Mouse (Mus musculus) neural tube, embryonic 15.5 days (tissue): ENCODE measurements at regions not wholly inside any gene's neighbourhood (a gene's known extent, or its start where the extent isn't known, plus 50 kb on each side); places are given as distances from the start of the nearest gene placed in this dataset.
A peak's percentile ranks its signal among the peaks of the same experiment; 100 is the strongest.

ENCODE experiments used
- ATAC-seq: fragments of 200-750 bp; cut with Nextera tagmentation; 2 replicates; pipeline ENCODE4 v1.8.0; 2017; ENCODE audit warnings: mild to moderate bottlenecking, moderate TSS enrichment, moderate library complexity; ENCODE audit not compliant: low FRiP score
- H3K27ac ChIP-seq: fragments of 300-500 bp; sonication (generic); replicated peaks from 2 replicates; pipeline ENCODE4 v1.5.1; 2015; ENCODE audit warnings: mild to moderate bottlenecking, inconsistent platforms
- H3K27me3 ChIP-seq: fragments of 300-500 bp; sonication (generic); replicated peaks from 2 replicates; pipeline ENCODE4 v1.6.1; 2015; ENCODE audit warnings: inconsistent platforms
- H3K36me3 ChIP-seq: fragments of 300-500 bp; sonication (generic); 2 replicates; pipeline ENCODE4 v1.6.1; 2015; ENCODE audit warnings: inconsistent platforms
- H3K4me1 ChIP-seq: fragments of 300-500 bp; sonication (generic); 2 replicates; pipeline ENCODE4 v1.6.1; 2015; ENCODE audit warnings: inconsistent platforms
- H3K4me2 ChIP-seq: fragments of 300-500 bp; sonication (generic); 2 replicates; pipeline ENCODE4 v1.6.1; 2015; ENCODE audit warnings: inconsistent platforms, mild to moderate bottlenecking, moderate library complexity
- H3K4me3 ChIP-seq: fragments of 300-500 bp; sonication (generic); replicated peaks from 2 replicates; pipeline ENCODE4 v1.5.1; 2015; ENCODE audit warnings: mild to moderate bottlenecking, inconsistent platforms
- H3K9ac ChIP-seq: fragments of 300-500 bp; sonication (generic); replicated peaks from 2 replicates; pipeline ENCODE4 v1.6.1; 2015; ENCODE audit warnings: mild to moderate bottlenecking, inconsistent platforms
- H3K9me3 ChIP-seq: fragments of 300-500 bp; sonication (generic); replicated peaks from 2 replicates; pipeline ENCODE4 v1.6.1; 2016; ENCODE audit warnings: inconsistent platforms
- WGBS: fragments of 180-500 bp; shearing (Covaris S2); methylation state at CpG from one replicate; pipeline ENCODE4 v1.1.7; 2015; ENCODE audit warnings: mixed read lengths; 5-methylcytosine and 5-hydroxymethylcytosine counted together

DNA sequence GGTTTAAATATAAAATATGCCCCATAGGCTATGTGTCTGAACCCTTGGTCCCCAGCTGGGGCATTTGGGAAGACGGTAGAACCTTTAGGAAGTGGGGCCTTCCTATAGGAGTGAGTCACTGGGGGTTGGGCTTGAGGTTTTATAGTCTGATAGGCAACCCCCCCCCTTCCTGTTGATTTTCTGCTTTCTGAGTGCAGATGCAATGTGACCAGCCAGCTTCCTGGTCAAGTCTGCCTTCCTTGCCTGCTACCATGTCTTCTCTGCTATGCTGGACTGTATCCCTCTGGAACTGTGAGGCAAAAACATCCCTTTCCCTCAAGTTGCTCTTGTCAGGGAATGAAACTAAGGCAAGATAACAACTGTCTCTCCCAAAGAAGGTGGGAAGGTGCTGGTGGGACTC is 122.4 kb upstream of the Mvb12b start:
- WGBS, result 69% methylated on average over 1 of the region's 1 CpGs
- H3K4me2 ChIP-seq, result no peak overlapping the region
- no peaks in the 10 kb centered on the region for H3K27me3 ChIP-seq
- H3K4me3 ChIP-seq, result no peak overlapping the region
- no peaks in the 10 kb centered on the region for H3K9me3 ChIP-seq
- H3K36me3 ChIP-seq, result no peaks in the 10 kb centered on the region
- no peaks in the 10 kb centered on the region for H3K4me1 ChIP-seq
- no peak overlapping the region for H3K27ac ChIP-seq
- no peak overlapping the region for H3K9ac ChIP-seq
- no peak for ATAC-seq

DNA sequence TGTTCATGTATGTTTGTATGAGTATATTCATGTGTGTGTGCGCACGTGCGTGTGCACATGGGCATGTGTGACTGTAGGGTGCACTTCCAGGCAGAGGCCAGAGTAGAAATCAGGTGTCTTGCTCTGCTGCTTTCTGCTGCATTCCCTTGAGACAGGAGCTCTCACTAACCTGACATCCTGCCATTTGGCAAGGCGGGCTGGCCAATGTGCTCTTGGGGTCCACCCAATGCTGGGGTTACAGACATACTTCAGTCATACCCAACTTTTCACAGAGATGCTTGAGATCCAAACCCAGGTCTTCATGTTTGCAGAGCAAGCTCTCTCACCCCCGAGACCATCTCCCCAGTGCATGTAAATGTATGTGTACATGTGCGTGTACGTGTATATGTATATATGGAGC is 120.2 kb upstream of the Mvb12b start:
- no peaks in the 10 kb centered on the region for H3K9me3 ChIP-seq
- no peak overlapping the region for H3K27ac ChIP-seq
- H3K36me3 ChIP-seq, result no peaks in the 10 kb centered on the region
- H3K9ac ChIP-seq, result no peak overlapping the region
- WGBS, result 92% methylated on average over 7 of the region's 7 CpGs
- H3K27me3 ChIP-seq, result no peaks in the 10 kb centered on the region
- H3K4me1 ChIP-seq, result no peaks in the 10 kb centered on the region
- ATAC-seq, result no peak
- no peak overlapping the region for H3K4me3 ChIP-seq
- no peak overlapping the region for H3K4me2 ChIP-seq

DNA sequence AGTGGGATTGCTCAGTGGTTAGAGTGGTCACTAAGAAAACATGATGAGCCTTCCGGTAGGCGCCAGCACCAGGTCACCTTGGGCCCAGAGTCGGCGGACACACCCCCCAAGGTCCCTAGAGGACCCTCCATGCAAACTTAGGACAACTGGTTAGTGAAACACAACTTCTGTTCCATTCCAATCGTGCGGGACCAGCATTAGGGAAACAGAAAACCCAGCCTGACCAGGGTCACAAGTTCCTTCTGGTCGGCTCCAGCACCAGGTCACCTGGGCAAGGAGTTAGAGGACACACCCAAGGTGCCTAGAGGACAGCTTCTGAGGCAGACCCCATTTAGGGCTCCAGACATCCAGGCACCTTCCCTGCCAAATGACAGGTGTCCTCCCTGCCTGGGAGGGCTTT is 109.4 kb upstream of the Mvb12b start:
- Histone ChIP-seq H3K9me3 (0 out of 2 replicates have a peak, but pooled peaks cover 3% of the 10 kb centered on the region), H3K9ac (no peak overlapping the region), H3K4me2 (no peak overlapping the region), H3K27me3 (no peaks in the 10 kb centered on the region), H3K36me3 (no peaks in the 10 kb centered on the region), H3K27ac (no peak overlapping the region), H3K4me1 (no peaks in the 10 kb centered on the region), H3K4me3 (no peak overlapping the region)
- 94% methylated on average over 7 of the region's 7 CpGs for WGBS
- no peak for ATAC-seq

DNA sequence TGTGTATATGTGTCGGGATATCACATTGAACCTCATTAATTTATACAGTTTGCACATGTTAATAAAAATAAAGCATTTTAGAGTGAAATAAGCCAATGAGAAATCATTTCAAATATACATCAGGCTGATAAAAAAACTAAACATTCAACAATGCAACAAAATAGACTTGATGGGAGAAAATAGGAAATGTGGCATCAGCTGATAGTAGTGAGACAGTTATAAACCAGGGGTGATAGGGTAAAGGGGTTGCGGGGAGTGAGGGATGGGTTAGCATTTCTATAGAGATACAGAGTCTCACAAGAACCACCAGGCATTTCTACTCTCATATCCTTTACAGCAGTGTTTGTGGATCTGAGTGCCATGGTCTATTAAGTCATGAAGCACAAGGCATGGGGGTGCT is 108.6 kb upstream of the Mvb12b start:
- Histone ChIP-seq H3K27ac (no peak overlapping the region), H3K36me3 (no peaks in the 10 kb centered on the region), H3K4me3 (no peak overlapping the region), H3K4me1 (no peaks in the 10 kb centered on the region), H3K9me3 (0 out of 2 replicates have a peak, but pooled peaks cover 3% of the 10 kb centered on the region), H3K27me3 (no peaks in the 10 kb centered on the region), H3K9ac (no peak overlapping the region), H3K4me2 (no peak overlapping the region)
- no peak for ATAC-seq
- 94% methylated on average over 2 of the region's 2 CpGs for WGBS

DNA sequence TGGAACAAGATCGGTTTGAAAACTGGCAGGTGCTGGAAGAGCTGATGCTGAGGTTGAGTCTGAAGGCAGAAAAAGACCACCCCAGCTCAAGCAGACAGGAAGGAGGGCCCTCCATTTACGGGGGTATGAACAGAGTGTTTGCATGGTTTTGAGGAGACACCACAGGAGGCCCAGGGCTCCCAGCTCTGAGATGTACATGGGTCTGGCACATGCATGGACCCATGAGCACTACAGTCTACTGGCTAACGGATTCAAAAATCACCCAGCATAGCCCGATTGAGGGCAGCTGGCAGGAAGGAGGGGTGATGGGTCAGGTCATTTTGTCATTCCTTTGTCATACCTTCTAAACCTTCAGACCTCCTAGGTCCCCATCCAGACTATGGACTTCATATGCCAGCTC is 103.6 kb upstream of the Mvb12b start:
- no peak overlapping the region for H3K4me2 ChIP-seq
- no peak overlapping the region for H3K27ac ChIP-seq
- WGBS, result 81% methylated on average over 4 of the region's 4 CpGs
- H3K4me1 ChIP-seq, result peaks cover 11% of the 10 kb centered on the region
- H3K36me3 ChIP-seq, result no peaks in the 10 kb centered on the region
- no peak overlapping the region for H3K4me3 ChIP-seq
- ATAC-seq, result no peak
- H3K9ac ChIP-seq, result no peak overlapping the region
- H3K27me3 ChIP-seq, result no peaks in the 10 kb centered on the region
- 0 out of 2 replicates have a peak, but pooled peaks cover 3% of the 10 kb centered on the region for H3K9me3 ChIP-seq

DNA sequence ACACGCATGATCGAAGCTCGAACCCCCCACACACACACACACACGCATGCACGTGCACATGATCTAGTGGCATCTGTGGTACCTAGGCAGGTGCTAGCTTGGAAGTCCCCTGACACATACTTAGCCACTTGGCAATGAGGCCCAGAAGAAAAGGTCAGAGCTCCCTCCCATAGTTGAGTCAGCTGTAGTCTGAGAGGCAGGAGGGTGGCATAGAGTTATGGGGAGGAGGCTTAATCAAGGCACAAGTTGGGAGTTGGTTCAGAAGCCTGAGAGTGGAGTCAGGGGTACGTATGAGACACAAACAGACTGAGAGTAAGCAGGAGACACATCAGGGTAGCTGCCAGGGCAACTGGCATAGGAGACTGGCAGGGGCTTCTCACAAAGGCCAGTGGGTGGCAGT is 103.0 kb upstream of the Mvb12b start:
- no peak for ATAC-seq
- Histone ChIP-seq H3K4me1 (peaks cover 11% of the 10 kb centered on the region), H3K9ac (no peak overlapping the region), H3K27me3 (no peaks in the 10 kb centered on the region), H3K4me3 (no peak overlapping the region), H3K27ac (no peak overlapping the region), H3K36me3 (no peaks in the 10 kb centered on the region), H3K4me2 (no peak overlapping the region), H3K9me3 (0 out of 2 replicates have a peak, but pooled peaks cover 3% of the 10 kb centered on the region)
- WGBS, result 87% methylated on average over 6 of the region's 6 CpGs

DNA sequence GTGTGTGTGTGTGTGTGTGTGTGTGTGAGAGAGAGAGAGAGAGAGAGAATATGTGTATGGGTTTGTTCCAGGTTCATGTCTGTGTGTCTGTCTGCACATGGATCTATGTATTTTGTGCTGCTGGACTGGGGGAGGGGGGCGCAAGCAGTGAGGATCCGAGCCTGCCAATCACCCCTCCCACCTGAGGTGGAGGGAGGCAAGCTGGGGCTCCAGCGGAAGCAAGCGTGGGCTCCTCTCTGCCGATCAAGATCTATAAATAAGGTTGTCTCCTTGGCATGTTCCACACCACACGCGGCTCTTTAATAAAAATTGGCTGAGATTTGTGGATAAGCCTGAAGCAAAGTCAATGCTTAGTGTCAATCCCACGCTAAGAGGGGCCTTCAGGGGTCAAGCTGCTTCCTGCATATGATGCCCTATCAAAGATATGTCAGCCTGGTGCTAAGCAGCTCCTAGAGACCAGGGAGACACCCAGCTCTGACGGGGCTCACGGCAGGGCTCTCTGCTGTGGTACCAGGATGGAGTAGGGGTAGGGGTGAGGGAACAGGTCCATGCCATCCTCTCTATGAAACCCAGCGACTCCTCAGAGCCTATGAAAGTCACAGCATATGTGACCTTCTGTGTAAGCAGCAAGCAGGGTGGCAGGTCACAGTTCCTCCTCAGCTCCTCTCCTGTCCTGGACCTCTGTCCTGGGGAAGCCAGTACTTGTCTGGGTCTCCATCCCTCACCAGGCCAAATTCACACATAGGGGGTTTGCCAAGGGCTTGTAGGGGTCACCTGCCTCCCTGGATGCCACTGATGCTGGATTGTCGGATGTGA is 102.0 kb upstream of the Mvb12b start:
- peaks cover 11% of the 10 kb centered on the region for H3K4me1 ChIP-seq
- 46% methylated on average over 12 of the region's 12 CpGs for WGBS
- peak; percentile 32; the same call in 1 of the 2 replicates for ATAC-seq

DNA sequence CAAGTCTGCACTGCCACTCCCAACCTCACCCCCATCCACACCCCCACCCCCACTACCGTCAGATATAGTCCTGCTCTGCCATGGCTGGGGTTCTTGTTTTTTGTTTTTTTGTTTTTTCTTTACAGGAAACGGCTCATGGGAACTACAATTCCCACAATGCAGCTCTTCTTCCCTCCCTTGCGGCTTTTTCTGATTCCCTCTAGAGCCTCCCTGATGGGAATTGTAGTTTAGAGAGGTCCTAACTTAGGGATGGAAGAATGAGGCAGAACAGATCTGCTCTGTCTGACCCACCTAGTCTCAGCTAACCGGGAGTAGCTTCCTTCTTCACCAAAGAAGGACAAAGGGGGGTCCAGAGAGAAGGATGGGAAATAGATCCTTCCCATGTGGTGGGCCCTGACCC is 98.7 kb upstream of the Mvb12b start:
- peaks cover 20% of the 10 kb centered on the region for H3K4me1 ChIP-seq
- no peaks in the 10 kb centered on the region for H3K9me3 ChIP-seq
- H3K36me3 ChIP-seq, result no peaks in the 10 kb centered on the region
- no peak overlapping the region for H3K27ac ChIP-seq
- H3K4me3 ChIP-seq, result no peak overlapping the region
- ATAC-seq, result peak; percentile 55; the same call in 1 of the 2 replicates
- no peaks in the 10 kb centered on the region for H3K27me3 ChIP-seq
- no peak overlapping the region for H3K9ac ChIP-seq
- 18% methylated on average over 4 of the region's 4 CpGs for WGBS
- peak overlapping the region; percentile 41; the same call in 1 of the 2 replicates for H3K4me2 ChIP-seq

More for the DNA sequence above, 102.0 kb upstream of the Mvb12b start:
- H3K9ac ChIP-seq, result no peak overlapping the region
- no peaks in the 10 kb centered on the region for H3K9me3 ChIP-seq
- H3K27ac ChIP-seq, result no peak overlapping the region
- no peak overlapping the region for H3K4me3 ChIP-seq
- no peak overlapping the region for H3K4me2 ChIP-seq
- no peaks in the 10 kb centered on the region for H3K36me3 ChIP-seq
- H3K27me3 ChIP-seq, result no peaks in the 10 kb centered on the region

DNA sequence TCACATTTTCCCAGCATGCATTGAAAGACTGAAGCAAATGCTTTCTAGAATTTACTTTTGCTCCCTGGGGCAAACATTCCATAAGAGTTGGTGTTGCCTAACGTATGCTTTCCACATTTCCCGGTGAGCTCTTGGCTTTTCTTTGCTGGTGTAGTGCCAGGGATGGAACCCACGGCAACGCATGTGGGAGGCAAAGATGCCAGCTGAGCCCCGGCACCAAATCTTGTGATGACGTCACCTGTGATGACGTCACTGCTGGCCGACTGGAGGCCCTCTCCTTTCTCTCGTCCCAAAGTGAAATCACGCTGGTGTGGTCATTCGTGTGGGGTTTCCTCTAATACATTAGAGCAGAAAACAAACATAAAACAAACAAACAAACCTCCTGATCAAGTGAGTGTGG is 97.6 kb upstream of the Mvb12b start:
- Histone ChIP-seq H3K4me1 (peaks cover 18% of the 10 kb centered on the region), H3K27me3 (no peaks in the 10 kb centered on the region), H3K27ac (no peak overlapping the region), H3K9me3 (no peaks in the 10 kb centered on the region), H3K9ac (no peak overlapping the region), H3K36me3 (no peaks in the 10 kb centered on the region), H3K4me2 (no peak overlapping the region), H3K4me3 (no peak overlapping the region)
- no peak for ATAC-seq
- WGBS, result 66% methylated on average over 11 of the region's 11 CpGs

DNA sequence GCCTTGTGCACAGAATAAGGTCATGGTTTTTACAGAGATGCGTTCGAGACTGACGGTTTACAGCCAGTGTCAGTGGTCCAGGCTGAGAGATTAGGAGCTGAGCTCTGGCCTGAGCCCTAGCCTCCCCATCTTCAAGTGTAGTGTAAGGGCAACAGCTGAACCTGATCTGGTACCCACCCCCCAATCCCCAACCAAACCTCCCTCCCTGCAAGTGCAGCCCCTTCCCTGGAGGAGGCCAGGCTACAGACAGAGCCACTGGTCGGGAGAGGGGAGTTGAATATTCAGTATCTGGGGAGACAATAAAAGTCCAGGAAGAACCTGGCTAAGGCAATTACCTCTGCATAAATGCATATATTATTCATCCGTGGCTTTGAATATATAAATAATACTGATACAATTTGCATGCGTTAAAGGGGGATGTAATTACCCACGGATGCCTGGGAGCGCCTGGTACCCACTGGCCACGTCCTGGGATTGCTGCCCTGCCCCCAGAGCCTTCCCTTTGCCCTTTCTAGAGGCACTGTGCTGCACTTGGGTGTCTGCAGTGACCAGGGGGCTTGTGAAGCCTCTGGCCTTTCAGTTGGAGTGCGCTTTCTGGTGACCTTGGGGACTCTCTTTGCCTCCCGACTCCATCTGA is 95.5 kb upstream of the Mvb12b start:
- ATAC-seq, result no peak
- Histone ChIP-seq H3K9ac (no peak overlapping the region), H3K27me3 (no peaks in the 10 kb centered on the region), H3K4me2 (no peak overlapping the region), H3K36me3 (no peaks in the 10 kb centered on the region), H3K9me3 (no peaks in the 10 kb centered on the region), H3K4me1 (peaks cover 9% of the 10 kb centered on the region; the same call in 1 of the 2 replicates), H3K27ac (no peak overlapping the region), H3K4me3 (no peak overlapping the region)
- 36% methylated on average over 11 of the region's 11 CpGs for WGBS

DNA sequence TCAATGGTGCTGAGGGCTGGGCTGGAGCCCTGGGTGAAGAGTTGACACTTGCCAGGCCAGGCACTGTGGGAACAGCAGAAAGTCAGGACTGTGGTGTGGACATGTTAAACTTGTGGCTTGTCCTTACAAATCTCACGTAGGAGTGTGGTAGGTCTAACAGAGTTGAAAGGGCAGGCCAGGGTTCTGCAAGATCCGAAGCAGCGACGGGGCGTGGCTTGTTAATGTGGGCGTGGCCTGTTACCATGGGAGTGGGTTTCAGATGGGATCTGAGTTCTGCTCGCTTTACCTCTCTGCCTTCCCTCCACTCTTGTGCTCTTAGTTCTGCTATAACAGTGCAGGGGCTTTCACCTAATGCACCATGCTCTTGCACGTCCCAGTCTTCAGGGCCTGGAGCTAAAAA is 94.2 kb upstream of the Mvb12b start:
- Histone ChIP-seq H3K4me1 (peaks cover 9% of the 10 kb centered on the region; the same call in 1 of the 2 replicates), H3K36me3 (no peaks in the 10 kb centered on the region), H3K4me2 (no peak overlapping the region), H3K27ac (no peak overlapping the region), H3K9me3 (no peaks in the 10 kb centered on the region), H3K4me3 (no peak overlapping the region), H3K27me3 (no peaks in the 10 kb centered on the region), H3K9ac (no peak overlapping the region)
- WGBS, result 45% methylated on average over 8 of the region's 8 CpGs
- ATAC-seq, result no peak

DNA sequence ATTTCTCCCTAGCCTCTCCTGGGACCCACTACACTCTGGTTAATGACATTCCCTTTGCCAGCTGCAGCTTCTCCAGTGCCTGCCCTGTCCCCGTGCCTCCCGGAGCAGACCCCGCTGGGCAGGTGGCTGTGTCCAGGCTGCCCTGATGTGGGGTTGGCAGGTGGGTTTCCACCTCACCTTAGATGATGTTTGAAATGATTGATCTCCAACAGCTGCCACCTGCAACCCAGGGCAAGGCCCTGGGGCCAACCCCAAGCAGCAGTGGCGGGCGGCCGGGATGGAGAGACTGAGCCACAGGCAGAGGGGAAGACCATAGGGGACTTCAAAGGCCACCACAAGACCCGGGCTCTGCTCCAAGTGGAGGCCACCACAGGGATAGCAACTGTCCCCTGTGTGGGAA is 93.6 kb upstream of the Mvb12b start:
- H3K27me3 ChIP-seq, result no peaks in the 10 kb centered on the region

More for the DNA sequence above, 93.6 kb upstream of the Mvb12b start:
- no peak overlapping the region for H3K9ac ChIP-seq
- H3K9me3 ChIP-seq, result no peaks in the 10 kb centered on the region
- 68% methylated on average over 7 of the region's 7 CpGs for WGBS
- no peaks in the 10 kb centered on the region for H3K36me3 ChIP-seq
- no peak for ATAC-seq
- no peak overlapping the region for H3K27ac ChIP-seq
- no peak overlapping the region for H3K4me3 ChIP-seq
- peaks cover 9% of the 10 kb centered on the region; the same call in 1 of the 2 replicates for H3K4me1 ChIP-seq
- H3K4me2 ChIP-seq, result no peak overlapping the region
